Mouse (Mus musculus): ENCODE measurements around the gene Pcyt2.
A peak's percentile ranks its signal among the peaks of the same experiment; 100 is the strongest.

Gene Pcyt2

GRCm38 (mm10) chr11:120617519-120618112, at the start of gene Pcyt2:
Gene Pcyt2, minus strand, starts transcription at chr11:120617936.
- DNase-seq (ENCODE audit: low read depth, low spot score) = peak; percentile 87

DNA sequence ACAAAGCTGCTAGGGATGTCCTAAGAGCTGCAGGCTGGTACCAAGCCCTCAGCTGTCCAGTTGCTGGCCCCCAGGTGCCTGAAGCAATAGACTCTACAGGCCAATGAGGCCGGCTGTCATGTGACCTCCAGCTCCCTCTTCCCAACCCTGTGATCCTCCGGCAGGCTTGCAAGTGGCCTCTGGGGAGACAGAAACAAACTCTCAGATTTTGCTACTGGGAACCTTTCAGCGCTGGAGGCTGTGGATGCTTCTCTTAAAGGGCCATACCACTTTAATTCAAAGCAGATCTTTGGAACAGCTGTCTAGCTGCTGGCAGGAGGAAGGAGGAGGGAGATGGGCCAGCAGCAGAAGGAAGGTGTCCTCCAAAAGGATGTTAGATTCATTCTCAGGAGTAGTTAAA, 48.9 kb upstream of the Pcyt2 start:
- DNase-seq (ENCODE audit: low read depth, low spot score) = no peak

DNA sequence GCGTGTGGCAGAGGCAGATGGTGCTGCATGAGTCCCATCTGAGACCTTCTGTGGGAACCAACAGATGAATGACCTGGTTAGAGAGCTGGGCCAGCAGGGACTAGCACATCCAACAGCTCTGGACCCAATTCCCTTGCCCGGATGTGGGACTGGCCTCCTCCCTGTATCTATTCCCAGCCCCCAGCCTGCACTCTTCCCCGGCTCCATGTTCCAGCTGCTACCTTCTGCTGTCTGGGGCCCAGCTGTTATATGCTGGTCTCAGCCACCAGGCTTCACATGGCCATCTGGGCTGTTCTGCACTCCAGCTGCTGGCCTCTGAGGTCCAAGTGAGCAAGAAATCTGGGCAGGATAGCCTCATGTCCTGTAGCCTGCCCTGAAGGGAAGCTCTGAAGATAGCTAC, 47.7 kb upstream of the Pcyt2 start:
- no peak for DNase-seq (ENCODE audit: low read depth, low spot score)

DNA sequence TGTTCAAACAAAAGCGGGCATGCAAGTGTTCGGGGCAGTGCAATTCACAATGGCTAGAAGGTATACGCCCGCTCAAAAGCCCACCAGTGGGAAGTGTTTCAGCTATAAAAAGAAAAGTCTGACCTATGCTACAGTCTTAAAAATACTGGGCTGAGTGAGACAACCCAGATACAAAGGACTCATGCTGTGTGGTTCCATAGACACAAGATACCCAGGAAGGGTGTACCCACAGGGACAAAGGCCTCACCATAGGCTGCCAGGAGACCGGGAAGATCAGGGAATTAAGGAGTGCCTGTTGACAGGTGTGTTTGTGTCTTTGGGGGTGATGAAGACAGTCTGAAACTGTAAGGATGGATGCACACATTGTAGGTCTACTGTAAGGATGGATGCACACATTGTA, 46.0 kb upstream of the Pcyt2 start:
- DNase-seq (ENCODE audit: low read depth, low spot score) = no peak

DNA sequence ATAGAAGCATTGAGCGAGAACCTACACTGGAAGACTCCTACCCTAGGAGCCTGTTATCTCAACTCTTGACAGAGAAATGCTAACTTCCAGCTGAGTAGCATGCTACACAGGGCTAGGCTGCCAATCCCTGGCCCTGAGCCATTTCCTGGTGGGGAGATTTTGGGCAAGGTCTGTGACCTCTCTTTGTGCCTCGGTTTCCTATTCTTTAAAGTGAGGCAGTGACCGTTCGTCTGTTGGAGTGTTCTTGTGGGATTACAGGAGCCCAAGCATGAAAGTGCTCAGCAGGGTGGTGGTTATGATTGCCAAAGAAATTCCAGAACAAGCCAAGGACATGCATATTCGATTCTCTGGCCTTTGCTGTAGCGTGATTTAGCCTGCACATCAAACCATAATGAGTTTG, 45.0 kb upstream of the Pcyt2 start:
- DNase-seq (ENCODE audit: low read depth, low spot score) = no peak

GRCm38 (mm10) chr11:120661076-120661460, 43.3 kb upstream of the Pcyt2 start, which contains the start of gene Notum:
Gene Notum, minus strand, starts transcription at chr11:120661175.
- DNase-seq (ENCODE audit: low read depth, low spot score) = no peak

- DNase-seq (ENCODE audit: low read depth, low spot score) = no peak
Observed at GRCm38 (mm10) chr11:120660301-120661075, 42.8 kb upstream of the Pcyt2 start.

DNA sequence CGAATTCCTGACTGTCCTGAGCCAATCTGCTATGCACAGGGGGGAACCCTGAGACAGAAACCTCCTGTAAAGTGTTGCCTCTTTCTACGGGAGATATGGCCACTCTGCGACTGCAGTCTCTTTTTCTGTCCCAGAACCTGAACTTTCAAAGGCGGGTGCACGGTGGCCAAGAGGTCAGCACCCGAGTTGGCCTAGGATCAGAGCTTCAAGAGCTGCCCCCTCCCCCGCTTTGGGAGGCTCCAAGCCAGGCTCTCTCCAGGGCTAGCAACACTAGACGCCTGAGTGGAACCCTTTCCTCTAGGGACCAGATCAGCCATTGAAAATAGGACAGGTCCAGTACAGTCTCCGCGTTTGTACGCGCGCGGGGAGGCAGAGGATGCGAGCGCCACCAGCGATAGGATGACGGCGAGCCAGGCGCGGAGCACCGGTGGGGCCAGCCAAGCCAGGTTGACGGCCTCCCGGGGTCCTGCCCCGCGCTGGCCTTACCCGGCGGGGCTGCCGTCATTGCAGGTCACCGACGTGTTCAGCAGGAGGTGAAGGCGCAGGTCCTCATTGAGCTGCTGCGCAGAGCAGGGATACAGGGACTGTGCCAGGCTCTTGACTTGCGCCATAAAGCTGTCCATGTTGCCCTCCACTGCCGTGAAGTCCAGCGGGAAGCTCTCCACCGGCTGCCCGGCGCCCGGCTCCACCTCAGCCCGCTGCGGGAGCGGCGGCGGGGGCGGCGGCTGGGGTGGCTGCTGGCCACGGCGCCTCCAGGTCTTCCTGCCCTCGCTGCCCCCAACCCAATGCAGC, 42.0 kb upstream of the Pcyt2 start:
- no peak for DNase-seq (ENCODE audit: low read depth, low spot score)

DNA sequence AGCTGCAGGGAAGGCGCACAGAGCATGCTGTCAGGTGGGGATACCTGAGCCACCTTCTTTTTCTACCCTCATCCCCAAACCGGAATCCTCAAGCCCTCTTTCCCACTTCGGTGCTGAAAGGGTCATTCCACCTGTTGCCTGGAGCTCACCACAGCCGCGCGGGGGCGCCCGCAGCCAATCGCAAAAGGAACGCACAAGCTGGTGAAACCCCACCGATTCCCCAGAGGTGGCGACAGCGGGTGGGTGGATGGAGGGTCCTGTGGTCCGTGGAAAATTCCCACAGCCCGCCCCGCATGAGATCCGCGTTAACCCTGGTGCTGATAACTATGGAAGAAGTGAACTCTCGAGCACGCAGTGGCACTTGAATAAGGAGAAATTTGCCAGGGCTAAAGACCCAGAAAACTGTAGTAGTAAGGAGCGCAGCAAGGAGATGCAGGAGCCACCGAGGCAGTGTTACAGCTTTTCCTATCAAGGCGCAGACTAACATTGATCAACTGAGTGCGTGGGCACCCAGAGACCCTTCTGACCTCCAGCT, 41.2 kb upstream of the Pcyt2 start:
- peak; percentile 60 for DNase-seq (ENCODE audit: low read depth, low spot score)

- DNase-seq (ENCODE audit: low read depth, low spot score) = no peak
Observed at GRCm38 (mm10) chr11:120657301-120657700, 39.6 kb upstream of the Pcyt2 start.

DNA sequence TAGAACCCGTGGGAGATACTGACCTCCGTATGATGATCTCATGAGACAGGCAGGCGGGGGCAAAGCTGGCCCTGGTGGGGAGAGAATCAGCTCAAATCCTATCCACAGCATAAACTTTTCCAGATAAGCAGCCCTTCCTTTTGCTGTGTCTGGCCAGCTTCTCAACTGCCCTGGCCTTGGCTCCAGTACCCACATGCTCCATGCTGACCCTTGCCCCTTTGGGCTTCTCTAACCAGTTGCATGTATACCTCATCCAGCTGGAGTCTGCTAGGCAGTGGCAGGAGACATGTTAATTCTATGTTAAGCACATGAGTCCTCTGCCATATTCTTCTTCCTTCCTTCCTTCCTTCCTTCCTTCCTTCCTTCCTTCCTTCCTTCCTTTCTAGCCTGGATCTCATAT, 37.0 kb upstream of the Pcyt2 start:
- no peak for DNase-seq (ENCODE audit: low read depth, low spot score)

- DNase-seq (ENCODE audit: low read depth, low spot score) = no peak
Observed at GRCm38 (mm10) chr11:120651872-120652271, 34.1 kb upstream of the Pcyt2 start.

DNA sequence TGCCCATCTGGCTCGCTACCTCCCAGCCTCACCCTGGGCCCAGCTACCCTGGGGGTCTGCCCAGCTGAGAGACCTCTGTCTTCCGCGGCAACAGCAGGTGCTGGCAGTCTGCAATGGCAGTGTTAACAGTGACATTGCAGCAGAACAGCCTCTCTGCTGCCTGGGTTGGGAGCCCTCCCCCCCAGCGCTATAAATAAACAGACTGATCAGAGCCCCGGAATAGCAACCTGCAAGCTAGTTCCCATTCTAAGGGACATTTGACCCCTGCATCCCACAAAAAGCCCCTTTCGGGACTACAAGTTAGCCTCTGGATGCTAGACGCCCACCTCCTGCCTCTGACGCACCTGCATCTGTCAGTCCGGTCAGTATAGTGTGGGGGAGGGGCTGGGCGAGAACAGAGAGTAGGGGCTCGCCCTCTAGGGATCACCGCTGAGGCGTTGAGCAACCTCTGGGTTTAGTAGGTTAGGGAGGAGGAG, 30.3 kb upstream of the Pcyt2 start, which contains the start of gene Myadml2:
TSS of gene Myadml2 (minus strand) at position 158 of the 476 bp plus-strand sequence.
- no peak for DNase-seq (ENCODE audit: low read depth, low spot score)

DNA sequence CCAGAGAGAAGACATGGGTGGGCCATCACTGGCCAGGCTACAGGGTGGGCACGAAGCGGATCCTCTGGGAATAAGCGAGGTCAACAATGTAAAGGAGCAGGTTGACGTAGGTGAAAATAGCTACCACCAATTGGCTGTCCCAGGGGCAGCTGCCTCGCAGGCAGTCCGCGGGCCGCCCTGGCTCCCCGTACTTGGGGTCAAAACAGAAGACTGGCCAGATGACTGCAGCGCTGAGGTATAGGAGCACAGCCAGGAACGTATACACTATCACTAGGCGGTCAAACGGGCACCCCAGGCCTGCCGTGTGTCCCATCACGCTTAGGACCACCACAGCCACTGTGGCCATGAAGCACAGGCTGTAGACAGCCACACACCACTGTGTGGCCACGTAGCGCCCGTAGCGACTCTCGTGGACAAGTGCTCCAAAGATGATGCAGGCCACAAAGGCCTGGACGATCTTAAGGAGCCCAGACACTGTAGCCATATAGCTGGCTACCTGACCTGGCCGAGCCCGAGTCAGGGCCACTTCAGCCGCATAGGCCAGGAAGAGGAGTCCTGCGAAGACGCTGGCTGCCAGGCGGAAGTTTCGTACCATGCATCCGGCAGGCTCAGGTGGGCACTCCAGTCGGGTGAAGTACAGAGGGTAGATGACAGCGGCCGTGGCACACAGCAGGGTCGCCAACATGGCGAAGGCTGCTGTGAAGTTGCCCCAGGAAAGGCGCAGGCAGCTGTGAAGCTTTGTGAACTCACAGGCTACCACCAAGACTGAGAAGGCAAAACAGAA, 29.5 kb upstream of the Pcyt2 start:
- no peak for DNase-seq (ENCODE audit: low read depth, low spot score)

GRCm38 (mm10) chr11:120643601-120643987, 25.9 kb upstream of the Pcyt2 start, which contains the start of gene Pycr1:
Gene Pycr1, minus strand, starts transcription at chr11:120643769.
- DNase-seq (ENCODE audit: low read depth, low spot score) = peak; percentile 88

- no peak for DNase-seq (ENCODE audit: low read depth, low spot score)
Observed at GRCm38 (mm10) chr11:120642939-120643600, 25.3 kb upstream of the Pcyt2 start.

DNA sequence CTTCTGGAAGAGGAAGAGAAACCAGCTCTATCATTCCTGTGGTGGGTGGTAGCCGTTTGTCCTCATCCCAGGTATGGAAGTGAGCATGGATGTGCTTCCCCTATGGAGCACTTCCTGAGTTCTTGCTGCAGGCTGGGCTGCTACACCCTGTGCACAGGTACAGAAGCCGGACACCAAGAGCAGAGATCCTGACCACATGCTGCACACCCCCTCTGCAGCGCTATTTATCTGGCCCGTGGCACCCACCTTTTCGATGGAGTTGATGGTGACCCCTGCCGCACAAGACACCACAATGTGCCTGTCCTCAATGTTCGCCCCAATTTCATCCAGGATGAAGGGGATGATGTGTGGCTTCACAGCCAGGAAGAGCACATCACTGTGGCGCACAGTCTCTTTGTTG, 24.1 kb upstream of the Pcyt2 start:
- no peak for DNase-seq (ENCODE audit: low read depth, low spot score)

GRCm38 (mm10) chr11:120641255-120641654, 23.5 kb upstream of the Pcyt2 start:
- DNase-seq (ENCODE audit: low read depth, low spot score) = no peak

DNA sequence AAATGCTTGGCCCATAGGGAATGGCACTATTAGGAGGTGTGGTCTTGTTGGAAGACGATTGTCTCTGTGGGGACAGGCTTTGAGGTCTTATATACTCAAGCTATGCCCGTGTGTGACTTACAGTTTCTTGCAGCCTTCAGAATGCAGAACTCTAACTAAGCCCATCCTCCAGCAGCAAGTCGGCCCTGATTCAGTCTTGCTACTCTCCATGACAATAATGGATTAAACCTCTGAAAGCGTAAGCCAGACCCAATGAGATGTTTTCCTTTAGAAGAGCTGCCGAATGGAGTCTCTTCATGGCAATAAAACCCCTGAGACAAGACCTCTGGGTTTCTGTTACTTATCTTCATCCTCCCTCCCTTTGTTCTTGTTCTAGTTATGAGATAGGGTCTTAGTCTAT, 17.1 kb upstream of the Pcyt2 start:
- DNase-seq (ENCODE audit: low read depth, low spot score) = no peak

- peak; percentile 94 for DNase-seq (ENCODE audit: low read depth, low spot score)
Observed at GRCm38 (mm10) chr11:120633520-120634343, 16.0 kb upstream of the Pcyt2 start, which contains the start of gene Mafg. Gene Mafg, minus strand, starts transcription at chr11:120633600.
